ENCODE assay signal across 28 mouse cellular contexts in genomic region chr16:96695882-96696281, GRCm38 (mm10).
A peak's percentile ranks its signal among the peaks of the same experiment; 100 is the strongest.
DNase-seq lines count a peak whose midpoint lies in the region; ATAC-seq lines count a peak whose summit lies in the region.
"Had no signal": no experiment of that assay in that cellular context is flagged by ENCODE, and none has a peak within 500 bp of the region (broad histone marks: within the 10 kb centered on the region; RNA-seq: fewer than 3 reads in every experiment).

No protein-coding gene starts in this region.

- ATAC-seq in forebrain, embryonic 13.5 days: 0 out of 2 replicates have a peak, but pooled peaks have one; percentile 36
- no peak for ATAC-seq in forebrain, embryonic 11.5 days (replicated peaks; ENCODE audit: low FRiP score)
- no peak for ATAC-seq in heart, embryonic 12.5 days (ENCODE audit: insufficient number of reproducible peaks, low FRiP score)
- ATAC-seq: activated CD4-positive, CD25-positive, alpha-beta regulatory T cell, adult 4 months; liver, embryonic 12.5 days; liver, postnatal 0 days had no signal

- no peaks in the 10 kb centered on the region for H3K9me3 ChIP-seq in forebrain, embryonic 13.5 days (replicated peaks)
- no peaks in the 10 kb centered on the region for H3K9me3 ChIP-seq in forebrain, embryonic 11.5 days (ENCODE audit: control insufficient read depth, low read length)
- no peaks in the 10 kb centered on the region for H3K9me3 ChIP-seq in heart, embryonic 12.5 days (replicated peaks)
- H3K9me3 ChIP-seq: heart, embryonic 10.5 days; hindbrain, embryonic 15.5 days; kidney, embryonic 15.5 days; liver, embryonic 12.5 days; stomach, embryonic 15.5 days had no signal

- no peaks in the 10 kb centered on the region for H3K27me3 ChIP-seq in forebrain, embryonic 13.5 days
- H3K27me3 ChIP-seq in forebrain, embryonic 11.5 days (ENCODE audit: control insufficient read depth, insufficient read depth, low read length): no peaks in the 10 kb centered on the region
- no peaks in the 10 kb centered on the region for H3K27me3 ChIP-seq in heart, embryonic 12.5 days (replicated peaks)
- H3K27me3 ChIP-seq: hindbrain, embryonic 15.5 days; kidney, embryonic 15.5 days; liver, embryonic 12.5 days; stomach, embryonic 15.5 days had no signal

- 56% methylated on average over 4 of the region's 4 CpGs for WGBS in forebrain, embryonic 13.5 days
- WGBS in forebrain, embryonic 11.5 days: 84% methylated on average over 4 of the region's 4 CpGs
- 70% methylated on average over 4 of the region's 4 CpGs for WGBS in heart, embryonic 12.5 days

- H3K4me2 ChIP-seq in forebrain, embryonic 13.5 days: no peak overlapping the region
- H3K4me2 ChIP-seq in forebrain, embryonic 11.5 days (ENCODE audit: low read depth, low read length, severe bottlenecking): no peak overlapping the region
- no peak overlapping the region for H3K4me2 ChIP-seq in heart, embryonic 12.5 days
- H3K4me2 ChIP-seq: hindbrain, embryonic 15.5 days; kidney, embryonic 15.5 days; liver, embryonic 12.5 days; stomach, embryonic 15.5 days had no signal

- no peaks in the 10 kb centered on the region for H3K36me3 ChIP-seq in forebrain, embryonic 13.5 days (ENCODE audit: poor library complexity, severe bottlenecking)
- no peaks in the 10 kb centered on the region for H3K36me3 ChIP-seq in forebrain, embryonic 11.5 days (ENCODE audit: control insufficient read depth, insufficient read depth, low read length)
- H3K36me3 ChIP-seq in heart, embryonic 12.5 days: no peaks in the 10 kb centered on the region
- H3K36me3 ChIP-seq: heart, embryonic 10.5 days; hindbrain, embryonic 15.5 days; kidney, embryonic 15.5 days; liver, embryonic 12.5 days; stomach, embryonic 15.5 days had no signal

- no peak overlapping the region for H3K4me3 ChIP-seq in forebrain, embryonic 13.5 days
- no peak overlapping the region for H3K4me3 ChIP-seq in forebrain, embryonic 11.5 days (ENCODE audit: low read depth, low read length)
- H3K4me3 ChIP-seq in heart, embryonic 12.5 days: no peak overlapping the region
- H3K4me3 ChIP-seq: heart, embryonic 10.5 days; hindbrain, embryonic 15.5 days; kidney, embryonic 15.5 days; liver, embryonic 12.5 days; stomach, embryonic 15.5 days had no signal

- DNase-seq in forebrain, embryonic 11.5 days (ENCODE audit: low spot score): no peak
- DNase-seq in heart, adult 11 months: peak; percentile 42
- DNase-seq in layer of hippocampus, adult 9-11 months: peak; percentile 61
- no peak for DNase-seq in layer of hippocampus, postnatal 14 days (ENCODE audit: low spot score in 2 of 2)
- DNase-seq in brain, adult 2 months (ENCODE audit: low read depth, low spot score): peak; percentile 79
- no peak for DNase-seq in kidney, postnatal 14 days
- DNase-seq: adrenal gland, adult 2 months; adrenal gland, postnatal 36 days; cerebellum, adult 8-10 months; cerebellum, postnatal 25 days; gastrocnemius, postnatal 14 days; heart, postnatal 36 days; kidney, adult 18-20 months; kidney, postnatal 4 days; layer of hippocampus, postnatal 36 days; left cerebral cortex, postnatal 4 days; liver, postnatal 0 days; lung, postnatal 36 days; retina, postnatal 1 day; right cerebral cortex, postnatal 14 days had no signal

- peaks cover 11% of the 10 kb centered on the region for H3K4me1 ChIP-seq in forebrain, embryonic 13.5 days
- H3K4me1 ChIP-seq in forebrain, embryonic 11.5 days (replicated peaks; ENCODE audit: control insufficient read depth, insufficient read depth, low read length): no peaks in the 10 kb centered on the region
- H3K4me1 ChIP-seq in heart, embryonic 12.5 days (replicated peaks): peaks cover 3% of the 10 kb centered on the region; the same call in 1 of the 2 replicates
- H3K4me1 ChIP-seq: heart, embryonic 10.5 days; kidney, embryonic 15.5 days; liver, embryonic 12.5 days; stomach, embryonic 15.5 days had no signal

- 0 out of 2 replicates have a peak overlapping the region, but pooled peaks have one; percentile 6 for H3K27ac ChIP-seq in forebrain, embryonic 13.5 days
- H3K27ac ChIP-seq in forebrain, embryonic 11.5 days (ENCODE audit: low read depth, low read length): no peak overlapping the region
- no peak overlapping the region for H3K27ac ChIP-seq in heart, embryonic 12.5 days (ENCODE audit: poor library complexity, severe bottlenecking)
- H3K27ac ChIP-seq: heart, embryonic 10.5 days; hindbrain, embryonic 15.5 days; kidney, embryonic 15.5 days; liver, embryonic 12.5 days; stomach, embryonic 15.5 days had no signal

- H3K9ac ChIP-seq in forebrain, embryonic 13.5 days: no peak overlapping the region
- H3K9ac ChIP-seq in forebrain, embryonic 11.5 days (ENCODE audit: low read length): no peak overlapping the region
- H3K9ac ChIP-seq in heart, embryonic 12.5 days: no peak overlapping the region
- H3K9ac ChIP-seq: hindbrain, embryonic 15.5 days; kidney, embryonic 15.5 days; liver, embryonic 12.5 days; liver, postnatal 0 days; stomach, embryonic 15.5 days had no signal

Comparison
In these comparisons a context has a peak if more than half of its experiments do, and no peak if none do; other contexts are left out.
1. DNase-seq: peak in heart, adult 11 months (single experiment), layer of hippocampus, adult 9-11 months (single experiment) and brain, adult 2 months (single experiment); none in forebrain, embryonic 11.5 days (single experiment), layer of hippocampus, postnatal 14 days (0 of 2) and kidney, postnatal 14 days (single experiment).